Mouse (Mus musculus) CD4-positive, CD25-positive, alpha-beta regulatory T cell, adult 4 months (primary cell): ENCODE data around the gene Rab40c. TPM values are rescaled to one million over a fixed set of nuclear protein-coding genes. Genes with fewer than 3 reads are reported as not detected.

Experiments used
- ATAC-seq: one replicate; pipeline ENCODE4 v1.8.0; 2017
- polyA plus RNA-seq, 2 experiments: library from polyadenylated mRNA; unstranded; fragments of 100-300 nt; shearing (Covaris generic); gene quantifications; one replicate each; pipeline ENCODE4 v1.2.1; 2017

Gene Rab40c
- polyA plus RNA-seq, 2 experiments from 2014 or later = 6.6 to 7.3 TPM

DNA sequence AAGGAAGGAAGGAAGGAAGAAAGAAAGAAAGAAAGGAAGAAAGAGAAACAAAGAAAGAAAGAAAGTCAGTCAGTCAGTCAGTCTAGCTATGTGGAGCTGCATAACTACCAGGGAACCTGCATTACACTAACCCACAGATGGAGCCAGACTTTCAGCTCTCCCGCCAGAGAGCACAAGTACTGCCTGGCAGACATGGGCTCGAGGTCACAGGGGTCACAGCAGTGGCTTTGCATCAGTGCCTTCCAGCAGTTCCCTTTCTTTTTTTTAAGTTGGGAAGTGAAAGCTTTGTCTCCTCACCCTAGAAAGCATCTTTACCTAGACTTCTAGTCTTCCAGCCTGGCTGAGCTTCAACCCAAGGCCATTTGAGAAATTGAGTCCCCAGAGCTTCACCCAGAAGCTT, 24.1 kb downstream of the Rab40c start:
- no peak for ATAC-seq

- ATAC-seq = peak; percentile 85
These were observed 25.4 kb downstream of the Rab40c start for GRCm38 (mm10) chr17:25893975-25894617.

- no peak for ATAC-seq
These were observed 30.7 kb downstream of the Rab40c start for GRCm38 (mm10) chr17:25888837-25889236.

- ATAC-seq = no peak
These were observed 32.1 kb downstream of the Rab40c start for GRCm38 (mm10) chr17:25887467-25887866.

DNA sequence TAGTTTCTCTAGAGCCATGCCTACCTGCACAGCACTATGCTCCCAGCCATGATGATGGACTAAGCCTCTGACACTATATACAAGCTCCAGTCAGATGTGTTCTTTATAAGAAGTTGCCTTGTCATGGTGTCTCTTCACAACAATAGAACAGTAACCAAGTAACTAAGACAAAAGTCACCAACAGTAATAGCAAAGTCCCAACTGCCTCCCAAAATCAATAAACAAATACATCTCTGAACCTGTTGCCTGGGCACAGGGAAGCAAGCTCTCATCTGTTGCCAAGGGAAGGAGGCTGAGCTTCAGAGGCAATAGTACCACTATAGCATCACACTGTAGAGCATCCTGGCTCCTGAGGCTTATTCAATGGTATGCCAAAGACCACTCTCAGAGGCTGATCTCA, 32.7 kb downstream of the Rab40c start:
- ATAC-seq = no peak

- ATAC-seq = peak; percentile 26
These were observed 33.9 kb downstream of the Rab40c start for GRCm38 (mm10) chr17:25885636-25886035.

DNA sequence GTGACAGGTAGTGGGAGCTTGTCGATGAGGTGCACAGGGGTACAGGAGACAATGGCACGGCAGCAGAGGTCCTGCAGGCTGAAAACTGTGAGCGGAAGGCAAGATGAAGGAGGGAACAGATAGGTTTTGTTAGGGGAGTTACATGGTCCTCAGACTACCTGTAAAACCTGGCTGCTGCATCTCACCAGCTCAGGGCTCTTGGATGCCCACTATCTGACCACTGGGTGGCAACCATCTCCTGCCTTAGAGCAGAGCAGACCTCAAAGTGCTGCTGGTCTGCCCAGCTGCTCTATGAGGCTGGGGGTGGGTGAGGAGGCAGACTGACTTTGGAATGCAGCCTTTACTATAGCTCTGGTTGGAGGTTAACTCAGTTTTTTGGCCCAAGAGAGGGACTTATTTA, 35.7 kb downstream of the Rab40c start:
- no peak for ATAC-seq

- no peak for ATAC-seq
These were observed 36.3 kb downstream of the Rab40c start for GRCm38 (mm10) chr17:25883268-25883667.

DNA sequence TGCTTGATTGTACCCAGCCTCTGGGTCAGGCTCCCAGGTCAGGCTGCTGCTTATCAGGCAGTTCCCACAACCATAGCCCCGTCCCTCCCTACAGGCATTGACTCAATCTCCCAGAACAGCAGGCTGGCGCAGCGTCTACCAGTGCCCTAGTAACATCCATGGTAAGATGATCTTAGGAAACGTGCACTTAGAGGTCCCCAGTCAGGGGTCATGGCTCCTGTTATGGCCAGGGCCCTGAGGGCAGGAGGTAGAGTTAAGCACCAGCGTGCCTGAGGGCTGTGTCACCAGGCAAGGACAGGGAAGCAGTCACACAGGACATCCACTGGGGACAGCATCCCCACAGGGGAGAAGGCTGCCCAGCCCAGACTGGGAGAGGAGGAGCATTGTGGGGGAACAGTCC, 37.2 kb downstream of the Rab40c start:
- ATAC-seq = no peak

DNA sequence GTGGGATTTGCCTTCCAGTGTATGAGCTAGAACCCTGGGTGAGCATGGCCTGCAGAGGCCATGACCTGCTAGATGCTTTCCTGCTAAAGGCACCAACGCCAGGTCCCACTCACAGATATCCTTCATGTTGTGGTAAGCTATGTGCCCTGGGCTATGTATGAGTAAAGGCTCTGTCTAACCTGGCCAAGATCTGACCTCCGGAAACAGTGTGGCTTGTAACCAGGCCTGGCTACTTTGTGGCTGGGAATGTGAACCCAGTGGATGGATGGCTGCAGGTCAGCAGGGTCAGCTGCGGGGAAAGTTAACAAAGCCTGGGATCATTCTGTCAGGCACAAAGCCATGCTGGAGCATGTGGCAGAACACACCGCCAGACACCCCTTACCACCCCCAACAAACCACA, 37.8 kb downstream of the Rab40c start:
- ATAC-seq = no peak

DNA sequence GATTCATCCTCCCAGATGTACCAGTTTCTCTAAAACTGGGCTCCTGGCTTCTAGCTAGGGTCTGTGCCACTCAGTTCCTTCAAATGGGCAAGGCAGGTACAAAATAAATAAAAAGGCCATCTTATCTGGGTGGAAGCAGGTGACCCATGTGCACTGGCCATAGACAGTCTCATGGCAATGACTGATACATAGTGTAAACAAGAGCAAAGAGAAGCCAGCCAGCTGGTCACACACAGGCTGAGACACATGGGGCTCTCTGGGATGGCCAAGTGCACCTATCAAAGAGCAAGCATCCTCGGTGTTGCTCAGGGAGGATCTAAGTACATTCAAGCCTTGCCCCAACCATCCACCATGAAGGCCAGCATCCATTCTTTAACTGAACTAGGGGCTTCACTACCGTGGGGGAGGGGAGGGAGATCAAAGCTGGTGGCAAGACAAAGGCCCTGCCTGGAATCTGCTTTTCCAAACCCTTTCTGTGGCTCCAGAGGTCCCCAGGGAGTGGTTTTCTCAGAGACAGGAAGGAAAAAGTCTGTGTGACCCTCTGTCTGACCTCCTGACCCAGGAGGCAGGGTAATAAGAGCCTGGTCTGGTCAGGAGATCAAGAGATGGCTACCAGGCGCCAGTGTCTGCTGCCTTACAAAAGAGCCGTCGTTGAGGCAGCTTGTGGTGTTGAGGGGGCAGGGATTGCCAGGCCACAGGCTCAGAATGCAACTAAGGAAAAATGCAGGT, 38.5 kb downstream of the Rab40c start:
- no peak for ATAC-seq

DNA sequence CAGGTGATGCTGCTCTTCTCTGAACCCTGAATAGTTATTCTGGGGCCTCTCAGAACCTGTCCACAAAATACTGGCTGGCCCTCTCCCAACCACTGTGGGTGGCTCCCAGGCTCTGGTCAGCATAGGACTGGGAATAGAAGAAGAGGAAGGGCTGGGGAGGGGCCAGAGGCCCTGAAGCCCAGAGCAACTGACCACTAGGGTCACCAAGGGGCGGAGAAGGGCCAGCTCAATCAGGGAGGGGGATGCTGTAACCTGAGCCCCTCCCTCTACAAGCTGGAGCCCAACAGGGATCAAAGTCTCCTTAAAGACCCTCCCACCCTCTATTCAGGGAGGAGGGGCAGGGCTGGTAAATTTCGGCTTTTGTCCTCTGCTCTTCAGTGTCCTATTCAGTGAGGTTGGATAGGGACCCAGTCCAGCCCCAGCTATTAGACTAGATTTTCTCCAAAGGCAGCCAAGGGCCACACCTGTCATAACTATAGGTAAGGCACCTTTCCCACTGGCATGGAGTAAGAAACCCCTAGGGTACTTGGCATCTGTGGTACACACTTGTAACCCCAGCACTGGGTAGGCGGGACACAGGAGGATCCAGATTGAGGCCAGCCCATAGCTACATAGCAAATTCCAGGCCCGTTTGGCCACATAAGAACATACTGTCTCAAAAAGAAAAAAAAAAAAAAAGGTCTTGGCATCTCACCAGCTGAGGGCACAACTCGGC, 39.2 kb downstream of the Rab40c start, which contains the start of gene Wfikkn1:
Gene Wfikkn1 (minus strand): TSS at position 663 of the 715 bp plus-strand sequence.
- no peak for ATAC-seq

- ATAC-seq = no peak
These were observed 39.8 kb downstream of the Rab40c start for GRCm38 (mm10) chr17:25879750-25880149.

DNA sequence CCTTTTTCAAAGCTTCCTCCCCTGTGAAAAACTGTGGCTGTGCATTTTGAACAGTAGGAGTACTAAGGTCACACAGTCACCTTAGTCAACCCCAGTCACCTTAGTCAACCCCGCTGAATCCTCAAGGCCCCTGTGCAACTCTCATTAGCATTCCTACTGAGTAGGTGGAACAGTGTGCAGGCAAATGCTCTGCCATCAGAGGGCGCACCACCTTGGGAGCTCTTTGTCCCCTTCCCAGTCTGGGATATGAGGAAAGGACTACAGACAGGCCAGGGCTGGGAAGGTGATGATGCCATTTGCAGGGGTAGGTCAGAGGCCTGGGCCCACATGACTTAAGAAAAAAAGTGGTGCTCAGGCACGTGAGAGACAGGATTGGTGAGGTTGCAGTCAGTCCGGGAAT, 40.3 kb downstream of the Rab40c start:
- ATAC-seq = no peak

- ATAC-seq = no peak
These were observed 40.8 kb downstream of the Rab40c start for GRCm38 (mm10) chr17:25878611-25879180.

GRCm38 (mm10) chr17:25877741-25878610, 41.6 kb downstream of the Rab40c start:
- ATAC-seq = no peak

DNA sequence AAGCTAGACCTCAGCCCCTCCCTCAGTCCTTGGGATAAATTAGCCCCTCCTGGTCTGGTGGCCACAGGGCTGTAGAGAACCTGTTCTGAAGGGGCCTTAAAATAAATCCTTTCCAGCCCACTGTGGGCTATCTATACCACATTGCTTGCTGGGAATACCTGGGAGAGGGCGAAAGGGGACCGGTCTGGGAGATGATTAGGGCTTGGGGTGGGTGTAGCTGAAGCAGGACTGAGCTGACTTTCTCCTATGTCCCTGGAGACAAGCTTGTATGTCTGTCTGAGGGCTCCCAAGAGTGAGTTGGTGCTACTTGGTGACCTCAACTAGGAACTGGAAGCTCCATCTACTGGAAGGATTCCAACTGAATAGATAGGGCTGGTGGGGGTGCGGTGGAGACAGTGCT, 42.5 kb downstream of the Rab40c start:
- ATAC-seq = no peak

DNA sequence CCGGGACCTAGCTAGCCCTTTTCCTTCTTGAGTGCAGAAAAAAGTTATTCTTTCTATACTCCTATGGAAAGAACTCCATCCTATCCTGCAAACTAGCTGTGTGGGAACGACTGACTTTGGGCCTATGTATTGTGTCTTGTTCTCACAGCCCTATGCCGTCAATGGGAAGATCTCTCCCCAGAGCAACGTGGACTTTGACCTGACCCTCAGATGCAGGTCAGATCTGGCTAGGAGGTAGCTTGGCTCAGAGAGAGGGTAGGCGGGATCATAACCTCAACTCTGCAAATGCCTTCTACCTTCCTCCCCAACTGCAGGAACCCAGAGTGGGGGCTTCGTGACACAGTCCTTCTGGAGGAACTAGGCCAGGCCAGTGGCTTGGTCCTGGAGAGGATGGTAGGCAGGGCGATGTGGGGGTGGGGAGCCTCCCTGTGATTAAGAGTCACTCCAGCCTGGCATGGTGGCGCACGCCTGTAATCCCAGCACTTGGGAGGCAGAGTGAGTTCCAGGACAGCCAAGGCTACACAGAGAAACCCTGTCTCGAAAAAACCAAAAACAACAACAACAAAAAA, 43.1 kb downstream of the Rab40c start:
- no peak for ATAC-seq

- peak; percentile 84 for ATAC-seq
These were observed 44.1 kb downstream of the Rab40c start for GRCm38 (mm10) chr17:25875171-25876136.

GRCm38 (mm10) chr17:25874721-25875170, 44.8 kb downstream of the Rab40c start, which contains the start of gene Mettl26:
TSS of gene Mettl26 (plus strand) at chr17:25875074.
- peak; percentile 79 for ATAC-seq
